Mouse (Mus musculus) CD4-positive helper T cell, adult 2 months (primary cell): ENCODE data around the gene Atxn1.

Experiments used
- DNase-seq: peaks from one replicate; pipeline ENCODE4 v3.0.0-alpha.2; 2012; ENCODE audit warnings: low read depth, missing footprints, low spot score

The Atxn1 gene

DNA sequence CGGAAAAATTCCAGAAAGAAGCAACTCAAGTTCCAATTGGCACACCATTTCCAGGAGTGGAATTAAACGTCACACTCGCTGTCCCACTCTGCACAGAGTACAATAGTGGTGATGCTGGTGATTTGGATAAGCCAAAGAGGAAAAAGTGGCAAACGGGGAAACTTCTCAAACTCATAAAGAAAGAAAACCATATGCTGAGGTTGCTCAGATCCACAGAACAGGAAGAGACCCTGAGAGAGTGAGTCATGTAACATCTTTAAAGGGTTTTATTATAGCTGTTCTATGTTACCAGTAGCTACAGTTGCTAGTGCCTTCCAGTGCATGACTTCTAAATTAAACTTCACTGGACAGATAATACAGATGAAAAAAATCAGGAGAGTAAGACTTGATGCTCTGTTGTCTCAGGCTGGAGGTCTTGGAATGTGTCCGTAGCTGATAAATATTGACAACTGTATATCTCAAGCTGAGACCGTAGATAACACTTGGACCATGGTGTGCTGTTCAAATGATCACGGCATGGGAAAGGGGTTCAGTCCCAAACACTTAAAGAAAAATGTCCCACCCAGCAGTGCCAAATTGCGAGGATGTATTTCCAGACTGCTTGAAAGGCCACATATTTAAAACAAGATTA is 98.1 kb downstream of the Atxn1 start:
- DNase-seq: peak; percentile 49

DNA sequence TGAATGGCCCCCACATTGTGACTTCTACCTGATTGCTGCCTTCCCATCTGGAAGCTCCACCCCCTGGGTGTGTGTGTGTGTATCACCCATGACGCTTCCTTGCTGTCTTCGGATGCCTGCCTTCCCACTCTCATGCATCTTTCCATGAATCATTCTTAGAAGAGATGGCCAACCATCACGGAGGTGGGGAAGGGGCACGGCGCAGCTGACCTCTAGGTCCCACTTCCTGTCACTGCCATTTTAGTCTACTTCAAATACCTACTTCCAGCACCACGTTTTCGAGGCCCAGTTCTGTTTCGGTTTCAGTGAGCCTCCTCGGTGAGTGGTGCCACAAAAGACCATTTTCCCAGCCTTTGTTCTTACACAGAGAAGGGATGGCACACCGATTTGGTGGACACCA is 99.2 kb downstream of the Atxn1 start:
- peak; percentile 64 for DNase-seq

DNA sequence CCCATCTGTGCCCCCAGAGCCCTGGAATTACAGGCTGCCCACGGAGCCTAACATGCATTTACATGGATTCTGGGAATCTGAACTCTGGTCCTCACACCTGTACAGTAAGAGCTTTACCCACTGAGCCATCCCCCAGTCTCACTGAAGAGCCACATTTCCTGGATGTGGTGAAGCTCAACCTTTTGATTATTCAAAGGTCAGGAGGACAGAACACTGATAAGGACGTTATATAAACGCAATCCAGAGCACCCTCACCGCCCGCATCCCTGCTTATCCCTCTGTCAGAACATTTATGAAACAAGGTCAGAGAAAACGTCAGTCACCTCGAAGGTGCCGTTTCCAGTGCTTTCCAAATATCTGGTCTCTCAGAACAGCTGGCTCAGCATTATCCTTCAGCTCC is 101.0 kb downstream of the Atxn1 start:
- peak; percentile 62 for DNase-seq

DNA sequence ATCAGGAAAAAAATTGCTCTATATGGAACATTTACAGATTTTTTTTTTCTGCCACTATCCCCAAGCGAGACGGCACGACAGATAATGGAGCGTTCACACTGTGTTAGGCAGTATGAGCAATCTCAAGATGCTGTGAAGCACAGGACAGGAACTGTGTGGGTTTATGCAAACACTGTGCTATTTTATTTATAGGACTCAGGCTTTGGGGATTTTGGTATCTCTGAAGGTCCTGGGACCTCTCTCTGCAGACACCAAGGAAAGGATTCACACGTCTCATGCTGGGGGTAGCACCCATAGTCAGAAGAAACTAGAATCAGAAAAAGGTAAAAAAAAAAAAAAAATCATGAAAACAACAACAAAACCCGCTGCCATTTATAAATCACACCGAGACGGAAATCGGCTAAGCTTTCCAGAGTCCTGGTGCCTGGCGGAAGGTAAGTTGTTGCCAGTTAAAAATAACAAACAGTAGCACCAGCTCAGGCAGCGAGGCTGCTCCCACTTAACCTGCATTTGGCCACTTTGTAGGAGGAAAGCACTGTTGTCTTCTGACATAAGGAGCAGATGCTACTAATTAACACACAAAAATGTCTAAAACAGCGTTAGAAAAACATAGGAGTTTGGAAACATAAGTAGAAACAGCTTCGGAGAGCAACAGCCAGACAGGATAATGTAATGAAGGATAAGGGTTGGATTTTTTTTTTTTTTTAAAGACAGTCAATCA is 102.8 kb downstream of the Atxn1 start:
- DNase-seq: peak; percentile 60

DNA sequence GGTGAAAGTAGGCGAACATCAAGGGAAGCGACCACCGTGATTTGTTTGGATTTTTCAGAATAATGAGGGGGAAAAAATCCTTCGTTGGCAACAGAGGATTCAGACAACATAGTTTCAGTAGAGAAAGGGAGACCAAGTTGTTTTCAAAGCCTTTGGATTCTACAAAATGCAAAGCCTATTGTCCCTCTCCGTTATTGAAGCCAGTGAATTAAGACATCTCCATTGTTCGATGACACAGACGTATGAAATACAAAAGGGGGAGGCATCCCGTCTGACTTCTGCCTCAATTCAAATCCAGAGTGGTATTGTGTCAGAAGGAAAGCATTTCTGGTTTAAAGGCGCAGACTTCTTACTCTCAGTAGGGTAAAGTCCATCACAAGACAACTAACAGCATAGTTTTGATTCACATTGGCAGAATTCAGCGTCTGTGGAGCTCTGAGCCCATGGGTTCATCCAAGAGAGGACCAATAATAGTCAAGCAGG is 103.7 kb downstream of the Atxn1 start:
- DNase-seq: no peak

DNA sequence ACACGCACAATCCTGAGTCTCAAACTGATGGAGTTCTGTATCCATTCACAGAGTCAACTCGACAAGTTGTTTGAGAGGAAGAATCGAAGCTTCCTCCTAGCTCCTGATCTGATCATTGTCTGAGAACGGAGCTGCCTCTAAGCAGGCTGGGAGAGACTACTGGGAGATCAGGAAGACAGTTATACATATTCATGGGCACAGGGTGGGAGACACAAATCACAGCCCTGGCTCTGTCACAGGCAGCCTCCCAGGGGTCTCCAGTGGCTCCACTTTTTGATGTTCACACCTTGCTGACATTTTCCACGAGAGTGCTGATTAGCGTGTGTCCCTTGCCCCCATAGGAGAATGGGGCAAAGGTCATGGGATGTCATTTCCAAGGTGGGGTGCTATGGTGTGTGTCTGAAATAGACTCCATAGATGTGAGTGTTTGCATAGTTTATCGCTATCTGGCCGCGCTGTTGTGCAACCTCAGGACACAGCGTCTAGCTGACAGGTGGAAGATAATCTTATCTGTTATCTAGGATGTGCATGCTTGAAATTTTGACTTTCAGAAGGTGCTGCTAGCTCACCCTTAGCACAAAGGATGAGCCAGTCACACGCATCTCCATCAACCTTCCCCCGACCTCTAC is 105.6 kb downstream of the Atxn1 start:
- no peak for DNase-seq

DNA sequence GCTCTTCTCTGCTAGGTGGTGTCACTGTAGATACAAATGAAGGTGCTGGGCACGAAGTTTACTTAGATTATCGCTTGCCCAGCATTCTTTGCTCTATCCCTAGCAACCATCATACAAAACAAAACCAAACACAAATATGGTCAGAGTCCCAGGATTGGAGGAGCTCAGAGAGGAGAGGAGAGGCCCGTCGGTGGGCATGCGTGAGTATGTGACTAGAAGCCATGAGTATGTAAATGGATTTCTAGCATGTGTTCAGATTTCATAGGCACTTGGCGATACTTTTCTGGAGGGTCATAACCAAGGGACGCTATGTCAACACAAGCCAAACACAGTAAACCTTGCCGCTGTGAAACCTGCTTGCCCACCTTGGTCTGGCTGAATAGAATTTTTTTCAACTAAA is 107.4 kb downstream of the Atxn1 start:
- DNase-seq: peak; percentile 32

DNA sequence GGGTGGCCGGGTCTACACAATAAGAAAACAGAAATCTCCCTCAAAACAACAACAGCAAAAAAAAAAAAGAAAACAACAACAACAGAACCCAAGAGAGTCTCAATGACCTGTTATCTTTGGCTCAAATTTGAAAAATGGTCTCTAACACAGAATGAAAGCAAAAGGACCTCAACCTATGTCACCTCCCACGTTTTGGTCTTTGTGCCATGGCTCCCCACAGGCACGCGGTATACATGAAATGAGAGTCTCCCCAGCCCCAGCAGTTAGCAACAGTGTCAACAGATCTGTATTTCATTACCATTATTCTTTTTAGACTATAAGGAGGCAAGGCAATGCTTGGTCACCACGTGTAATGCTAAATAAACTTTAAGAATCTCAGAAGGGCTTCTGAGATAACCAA is 110.3 kb downstream of the Atxn1 start:
- no peak for DNase-seq

DNA sequence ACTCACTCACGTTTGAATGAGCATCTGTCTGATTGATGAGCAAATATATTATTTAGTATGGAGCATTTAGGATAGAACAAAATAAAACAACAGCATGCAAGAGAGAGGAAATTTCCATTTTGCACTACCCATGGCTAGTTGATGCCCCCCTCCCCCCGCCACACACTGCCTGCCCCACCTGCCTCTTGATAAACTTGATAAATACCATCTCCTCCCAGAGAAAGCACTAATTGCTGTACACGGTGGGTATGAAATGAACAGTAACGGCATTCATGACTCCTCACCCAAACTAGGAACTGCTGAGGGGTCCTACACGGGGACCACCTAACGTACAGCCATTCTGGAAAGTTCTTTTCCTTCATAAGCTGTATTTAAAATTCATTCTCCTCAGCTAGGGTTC is 111.1 kb downstream of the Atxn1 start:
- no peak for DNase-seq

DNA sequence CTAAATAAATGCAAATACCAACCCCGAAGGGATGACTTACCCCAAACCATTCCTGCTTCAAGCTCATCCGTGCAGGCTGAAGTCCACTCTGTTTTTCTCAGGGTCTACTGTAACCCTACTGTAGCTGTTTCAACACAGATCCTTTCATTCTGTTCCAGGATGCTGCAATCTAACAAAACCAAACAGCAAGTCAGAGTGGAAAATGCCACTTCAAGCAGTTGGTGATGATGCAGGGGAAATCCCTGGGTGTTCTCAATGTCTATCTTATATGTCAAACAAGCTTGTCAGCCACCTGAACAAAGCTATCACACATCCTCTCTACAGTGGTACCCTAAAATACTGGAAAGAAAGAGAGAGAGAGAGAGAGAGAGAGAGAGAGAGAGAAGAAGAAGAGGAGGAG is 112.5 kb downstream of the Atxn1 start:
- DNase-seq: peak; percentile 87

DNA sequence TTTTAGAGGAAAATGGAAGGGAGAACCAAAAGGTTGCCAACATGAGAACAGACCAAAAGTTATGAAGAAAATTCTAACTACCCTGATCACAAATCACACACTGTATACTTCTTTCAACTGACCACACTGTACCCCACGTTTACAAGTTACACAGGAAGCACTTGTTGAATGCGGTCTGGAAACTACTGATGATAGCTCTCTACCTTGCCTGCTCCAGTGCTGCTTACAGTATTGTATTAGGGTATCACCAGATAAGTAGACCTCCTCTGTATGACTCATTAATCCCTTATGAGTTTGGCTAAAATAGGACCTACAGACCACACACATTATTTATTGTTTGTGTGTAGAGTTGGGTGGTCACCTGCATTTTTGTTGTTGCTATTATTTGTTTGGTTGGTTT is 113.1 kb downstream of the Atxn1 start:
- peak; percentile 58 for DNase-seq

DNA sequence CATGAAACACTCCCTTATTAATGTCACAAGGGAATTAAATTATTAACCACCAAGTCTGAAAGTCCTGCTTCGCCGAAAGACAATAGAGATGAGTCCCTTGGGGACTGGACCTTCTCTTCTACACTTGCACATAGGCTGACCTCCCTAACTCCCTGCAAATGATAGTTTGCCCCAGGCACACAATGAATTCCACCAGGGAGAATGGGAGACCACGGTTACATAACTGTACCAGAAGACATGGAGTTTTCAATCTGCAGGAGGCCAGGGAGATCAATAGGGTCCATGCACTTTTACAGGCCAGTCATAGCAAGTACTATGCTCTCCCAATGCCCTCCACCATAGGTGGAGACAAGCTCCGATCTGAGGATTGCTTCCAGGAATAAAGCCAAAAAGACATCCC is 113.7 kb downstream of the Atxn1 start:
- no peak for DNase-seq

DNA sequence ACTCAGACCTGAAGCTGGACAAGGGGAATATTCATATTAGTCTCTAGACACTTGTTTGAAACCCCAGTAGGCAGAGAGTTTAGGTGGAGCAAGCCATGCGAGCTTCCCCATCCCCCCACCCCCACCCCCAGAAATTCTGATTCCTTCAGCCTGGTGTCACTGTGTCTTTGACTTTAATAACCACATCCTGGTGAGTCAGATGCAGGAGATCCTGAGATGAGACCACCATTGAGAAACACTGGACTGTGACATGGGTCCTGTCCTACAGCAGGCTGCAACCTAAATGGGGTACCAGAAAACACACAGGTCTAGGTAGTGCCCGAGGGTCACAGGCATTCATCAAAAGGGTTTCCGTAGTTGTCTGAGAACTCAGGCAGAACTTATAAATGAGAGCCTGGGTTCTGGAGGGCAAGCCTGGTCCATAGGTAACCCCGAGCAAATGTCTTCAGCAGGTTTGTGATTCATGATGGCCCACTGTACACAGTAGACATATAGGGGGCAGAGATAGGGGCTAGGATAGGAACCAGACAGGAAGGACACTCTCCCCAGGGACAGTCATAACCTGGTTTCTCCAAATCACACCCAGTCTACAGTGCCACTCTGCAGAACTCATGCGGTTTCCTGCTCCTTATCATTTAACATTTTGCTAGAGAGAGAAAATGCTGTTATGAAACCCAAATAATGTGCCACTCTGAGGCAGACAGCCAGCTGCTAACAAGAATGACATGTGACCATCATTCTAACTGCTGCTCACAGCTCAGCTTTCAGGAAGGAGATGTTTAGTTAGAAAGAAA is 114.4 kb downstream of the Atxn1 start:
- DNase-seq: peak; percentile 83

DNA sequence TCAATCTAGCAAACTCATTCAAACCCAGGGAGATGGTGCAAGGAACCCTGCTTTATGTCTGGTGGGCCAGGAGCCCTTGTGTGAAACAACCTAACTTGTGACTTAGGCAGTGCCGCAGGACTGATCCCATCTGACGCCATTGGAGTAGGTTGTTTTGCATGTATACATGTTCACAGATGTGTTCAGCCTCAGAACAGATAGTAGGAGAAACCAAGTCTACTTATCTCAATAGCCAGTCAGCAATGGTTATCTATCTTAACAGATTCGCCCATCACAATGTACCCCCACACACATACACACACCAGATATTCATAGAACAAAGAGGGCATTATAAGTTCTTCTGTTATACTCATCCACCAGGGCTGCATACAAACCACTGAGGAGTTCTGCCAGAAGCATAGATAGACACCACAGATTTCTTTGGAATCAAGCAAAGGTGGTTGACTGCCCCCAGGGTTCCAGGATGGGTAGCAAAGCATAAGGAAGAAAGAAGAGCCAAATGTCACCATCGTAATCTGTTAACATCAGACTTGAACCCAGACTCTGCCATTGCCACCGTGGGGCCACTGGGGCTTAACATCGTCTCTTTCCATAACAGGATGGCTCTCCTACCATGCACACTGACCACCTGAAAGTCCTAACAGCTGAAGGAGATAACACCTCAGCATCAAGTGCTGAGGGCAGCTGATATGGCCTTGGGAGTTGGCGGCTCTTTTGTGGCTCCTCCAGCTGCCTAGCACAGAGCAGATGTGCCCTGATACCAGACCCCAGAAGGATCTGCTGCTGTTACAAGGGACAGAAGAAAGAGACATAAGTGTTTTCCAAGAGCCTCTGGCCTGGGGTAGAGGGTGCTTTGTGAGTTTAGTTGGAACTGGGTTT is 115.4 kb downstream of the Atxn1 start:
- DNase-seq: no peak

DNA sequence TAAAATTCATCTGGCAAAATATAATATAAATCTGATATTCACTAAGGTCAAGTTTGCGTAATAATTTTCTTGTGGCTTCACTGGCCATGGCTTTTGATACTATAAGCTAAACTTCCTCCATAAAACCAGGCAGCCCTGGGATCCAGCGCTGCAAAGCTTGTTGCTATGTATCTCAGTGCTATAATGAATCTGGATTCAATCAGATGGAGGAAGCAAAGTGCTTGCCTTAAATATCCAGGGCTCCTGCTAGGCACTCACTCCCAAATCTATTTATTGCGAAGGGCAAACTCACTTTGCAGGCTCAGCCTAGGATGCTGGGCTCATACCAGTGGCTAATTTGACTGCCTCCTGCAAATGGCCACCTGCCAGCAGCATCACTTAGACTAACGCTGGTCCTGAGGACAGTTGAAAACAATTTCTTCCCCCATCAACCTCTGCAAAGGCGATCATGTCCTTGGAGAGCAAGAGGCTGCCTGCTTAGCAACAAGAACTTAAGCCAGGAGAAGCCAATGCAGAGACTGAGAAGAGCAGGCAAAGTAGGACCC is 122.2 kb downstream of the Atxn1 start:
- no peak for DNase-seq

DNA sequence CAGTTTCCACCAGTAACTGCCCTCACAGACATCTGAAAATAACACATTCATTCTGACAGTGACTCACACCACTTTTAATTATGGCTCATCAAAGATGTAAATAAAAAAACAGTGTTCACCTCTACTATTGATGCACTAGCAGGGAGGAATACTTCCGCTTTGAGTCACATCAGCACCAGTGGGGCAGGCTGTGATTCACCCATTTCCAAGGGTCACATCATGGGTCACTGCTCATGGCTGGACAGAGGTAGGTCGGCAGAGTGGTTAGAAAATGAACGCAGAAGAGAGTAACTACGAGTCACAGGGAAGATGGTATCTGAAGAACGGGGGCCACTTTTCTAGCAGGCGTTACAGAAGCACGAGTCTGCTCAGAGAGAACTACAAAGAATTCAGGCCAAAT is 124.9 kb downstream of the Atxn1 start:
- peak; percentile 34 for DNase-seq

DNA sequence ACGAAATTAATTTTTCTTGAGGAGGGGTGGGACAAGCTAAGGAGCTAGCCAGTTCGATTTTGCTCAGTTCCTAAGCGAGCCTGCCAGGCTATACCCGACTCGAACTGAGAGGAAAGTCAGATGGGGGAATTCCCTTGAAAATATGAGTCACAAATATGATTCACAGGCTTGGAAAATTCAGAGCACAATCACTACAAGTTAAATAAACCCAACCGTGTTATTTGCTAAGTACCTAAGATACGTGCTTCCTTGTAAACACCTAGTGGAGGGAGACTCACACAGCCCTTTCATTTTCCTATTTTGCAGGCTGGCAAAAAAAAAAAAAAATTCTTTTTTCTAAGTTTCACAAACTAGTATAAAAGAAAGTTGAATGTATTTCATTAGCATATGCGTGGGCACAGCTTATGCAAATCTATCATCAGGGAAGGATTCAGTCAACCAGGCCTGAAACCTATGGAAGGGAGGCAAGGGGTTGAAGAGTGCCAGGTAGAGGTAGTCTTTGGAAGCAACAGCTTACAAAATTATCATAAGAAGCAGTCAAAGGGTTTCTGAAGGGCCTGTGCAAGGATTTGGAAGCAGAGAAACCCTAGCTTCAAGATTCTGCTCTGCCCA is 127.1 kb downstream of the Atxn1 start:
- DNase-seq: peak; percentile 72

DNA sequence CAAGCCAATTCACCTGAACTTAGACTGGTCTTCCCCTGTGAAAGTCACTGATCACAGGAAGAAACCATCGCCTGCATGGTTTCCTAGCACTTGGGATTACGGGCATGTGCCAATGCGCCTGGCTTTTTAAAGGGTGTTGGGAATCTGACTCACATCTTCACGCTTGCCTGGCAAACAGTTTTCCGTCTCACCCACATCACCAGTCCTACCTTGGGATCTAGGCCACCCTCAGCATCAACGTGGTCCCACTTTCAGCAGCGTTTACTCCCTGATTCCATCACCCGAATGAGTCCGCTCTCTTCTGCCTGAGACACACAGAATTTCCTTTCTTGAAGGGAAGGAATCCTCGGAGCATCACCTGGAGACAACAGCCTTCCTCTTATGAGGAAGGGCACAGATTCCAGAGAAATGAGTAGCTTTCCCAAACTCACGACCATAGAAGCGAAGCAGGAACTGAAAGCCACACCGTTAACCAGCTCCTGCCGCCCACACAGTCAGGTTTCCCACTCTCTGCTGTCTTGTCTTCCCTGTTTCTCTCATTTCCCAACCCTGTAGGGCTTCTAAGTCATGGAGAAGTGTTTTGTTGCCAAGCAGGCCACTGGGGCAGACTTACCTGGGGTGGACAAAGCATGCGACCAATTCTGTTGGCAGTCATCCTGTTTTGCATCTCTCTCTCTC is 128.3 kb downstream of the Atxn1 start:
- no peak for DNase-seq

DNA sequence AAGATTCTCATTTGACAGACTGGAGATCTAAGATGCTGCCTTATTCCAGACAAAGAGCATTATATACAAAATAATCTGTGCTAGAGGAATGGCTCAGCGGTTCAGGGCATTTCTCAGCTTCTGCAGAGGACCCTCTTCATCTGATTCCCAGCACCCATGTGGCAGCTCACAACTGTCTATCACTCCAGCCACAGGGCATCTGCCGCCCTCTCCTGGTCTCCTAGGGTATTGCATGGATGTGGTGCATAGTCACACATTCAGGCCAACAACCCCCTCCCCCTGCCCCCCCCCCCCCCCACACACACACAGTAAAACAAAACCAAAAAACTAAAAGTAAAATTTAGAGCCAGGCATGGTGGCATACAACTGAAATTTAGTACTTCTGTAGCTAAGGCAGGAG is 130.5 kb downstream of the Atxn1 start:
- DNase-seq: no peak
